Mouse (Mus musculus) forebrain, embryonic 14.5 days (tissue): ENCODE data around the gene Igdcc3. TPM values are rescaled to one million over a fixed set of nuclear protein-coding genes. Genes with fewer than 3 reads are reported as not detected.
A peak's percentile ranks its signal among the peaks of the same experiment; 100 is the strongest.
"Not testable (repeated sequence)": the region's sequence is repeated elsewhere in the genome, so short reads cannot be mapped to it uniquely, and the experiment has no call there.

Experiments used
- ATAC-seq: fragments of 200-750 bp; cut with Nextera tagmentation; 2 replicates; pipeline ENCODE4 v1.8.0; 2017; ENCODE audit warnings: mild to moderate bottlenecking, moderate library complexity
- DNase-seq: peaks from one replicate; pipeline ENCODE4 v3.0.0-alpha.2; 2015; ENCODE audit warnings: low spot score
- H3K27ac ChIP-seq: fragments of 300-500 bp; sonication (generic); 2 replicates; pipeline ENCODE4 v1.5.1; 2014; ENCODE audit warnings: low read depth, mild to moderate bottlenecking, control low read depth, low read length, moderate library complexity
- H3K27me3 ChIP-seq: fragments of 300-500 bp; sonication (generic); replicated peaks from 2 replicates; pipeline ENCODE4 v1.6.1; 2014; ENCODE audit warnings: low read length, control low read depth, mixed read lengths; ENCODE audit not compliant: control insufficient read depth, insufficient read depth
- H3K36me3 ChIP-seq: fragments of 300-500 bp; sonication (generic); 2 replicates; pipeline ENCODE4 v1.6.1; 2014; ENCODE audit warnings: low read length, control low read depth; ENCODE audit not compliant: control insufficient read depth, insufficient read depth
- H3K4me1 ChIP-seq: fragments of 300-500 bp; sonication (generic); 2 replicates; pipeline ENCODE4 v1.6.1; 2014; ENCODE audit warnings: antibody characterized with exemption, low read length, control low read depth; ENCODE audit not compliant: control insufficient read depth, insufficient read depth
- H3K4me2 ChIP-seq: fragments of 300-500 bp; sonication (generic); 2 replicates; pipeline ENCODE4 v1.6.1; 2014; ENCODE audit warnings: mild to moderate bottlenecking, control low read depth, low read length
- H3K4me3 ChIP-seq: fragments of 300-500 bp; sonication (generic); 2 replicates; pipeline ENCODE4 v1.5.1; 2014; ENCODE audit warnings: low read depth, low read length, control low read depth
- H3K9ac ChIP-seq: fragments of 300-500 bp; sonication (generic); 2 replicates; pipeline ENCODE4 v1.6.1; 2014; ENCODE audit warnings: mild to moderate bottlenecking, low read length, control low read depth, moderate library complexity
- H3K9me3 ChIP-seq: fragments of 300-500 bp; sonication (generic); replicated peaks from 2 replicates; pipeline ENCODE4 v1.6.1; 2016; ENCODE audit warnings: low read length, control low read depth, mixed read lengths; ENCODE audit not compliant: control insufficient read depth
- WGBS: fragments of 180-500 bp; shearing (Covaris S2); extraction: QIAGEN DNeasy Blood & Tissue Kit; methylation state at CpG from one replicate; pipeline ENCODE4 v1.1.7; 2014; 5-methylcytosine and 5-hydroxymethylcytosine counted together
- polyA plus RNA-seq: library from polyadenylated mRNA; unstranded; fragments of >200 nt; fragmentation: Nextera tagmentation; extraction: Ambion mirVana; gene quantifications from 2 replicates; pipeline ENCODE4 v1.2.1, GENCODE M21; 2014

Igdcc3 gene
- polyA plus RNA-seq, 1 experiment from 2014 or later: 5.1 TPM

DNA sequence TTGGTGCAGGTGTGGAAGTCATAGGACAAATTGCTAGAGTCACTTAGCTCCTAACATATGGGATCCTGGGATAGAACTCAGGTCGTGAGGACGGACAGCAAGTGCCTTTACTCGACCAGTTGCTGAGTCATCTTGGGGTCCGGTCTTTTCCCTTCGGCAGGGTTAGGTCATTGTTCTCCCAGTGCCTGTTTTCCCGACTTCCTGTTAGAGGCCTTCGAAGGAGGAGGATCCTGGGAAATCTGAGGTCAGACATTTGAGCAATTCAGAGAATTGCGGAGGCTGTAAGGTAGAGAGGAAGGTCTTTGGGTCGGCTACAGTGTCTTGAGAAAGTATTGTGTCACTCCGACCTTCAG, 73.4 kb downstream of the Igdcc3 start:
- Histone ChIP-seq H3K27ac (peak overlapping the region; percentile 78), H3K4me3 (peak overlapping the region; percentile 65), H3K36me3 (no peaks in the 10 kb centered on the region), H3K4me1 (peaks cover 6% of the 10 kb centered on the region; the same call in 1 of the 2 replicates), H3K27me3 (no peaks in the 10 kb centered on the region), H3K9ac (peak overlapping the region; percentile 81; the same call in 1 of the 2 replicates), H3K4me2 (peak overlapping the region; percentile 90), H3K9me3 (no peaks in the 10 kb centered on the region)
- 17% methylated on average over 10 of the region's 10 CpGs for WGBS
- DNase-seq: peak; percentile 18
- peak; percentile 3; the same call in 1 of the 2 replicates for ATAC-seq

GRCm38 (mm10) chr9:65214778-65215493, 73.9 kb downstream of the Igdcc3 start:
- peak overlapping the region; percentile 90 for H3K4me2 ChIP-seq
- peak overlapping the region; percentile 65 for H3K4me3 ChIP-seq
- H3K36me3 ChIP-seq: no peaks in the 10 kb centered on the region
- H3K27ac ChIP-seq: peak overlapping the region; percentile 78
- peak; percentile 98 for ATAC-seq
- H3K9me3 ChIP-seq: no peaks in the 10 kb centered on the region
- DNase-seq: peak; percentile 79
- whole genome bisulfite sequencing: 1% methylated on average over 55 of the region's 59 CpGs
- no peaks in the 10 kb centered on the region for H3K27me3 ChIP-seq
- H3K9ac ChIP-seq: peak overlapping the region; percentile 81
- H3K4me1 ChIP-seq: peaks cover 6% of the 10 kb centered on the region; the same call in 1 of the 2 replicates

DNA sequence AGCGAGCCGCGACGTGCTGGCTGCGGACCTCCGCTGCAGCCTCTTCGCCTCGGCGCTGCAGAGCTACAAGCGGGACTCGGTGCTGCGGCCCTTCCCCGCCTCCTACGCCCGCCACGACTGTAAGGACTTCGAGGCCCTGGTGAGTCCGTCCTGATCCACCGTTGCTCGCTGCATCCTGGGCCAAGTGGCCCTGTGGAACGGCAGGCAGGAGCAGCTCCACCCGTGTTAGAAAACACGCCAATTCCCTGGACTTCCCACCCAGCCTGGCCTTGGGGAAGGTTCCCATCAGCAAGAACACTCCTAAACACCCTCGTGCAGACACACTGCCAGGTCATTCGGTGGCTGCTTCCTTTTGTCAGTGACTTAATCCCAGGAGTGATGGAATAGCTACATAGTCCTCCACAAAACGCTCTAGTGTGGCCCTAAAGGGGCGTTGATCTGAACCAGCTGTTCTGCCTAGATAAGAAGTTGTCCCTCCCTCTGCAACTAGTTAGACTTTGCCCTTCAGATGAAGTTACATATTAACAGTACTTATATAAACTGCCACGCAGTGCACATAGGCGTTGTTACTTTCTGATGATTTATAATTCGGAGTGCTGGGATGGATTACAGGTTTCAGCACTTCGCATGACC, 74.6 kb downstream of the Igdcc3 start:
- H3K27me3 ChIP-seq: no peaks in the 10 kb centered on the region
- peak overlapping the region; percentile 65 for H3K4me3 ChIP-seq
- peak overlapping the region; percentile 81 for H3K9ac ChIP-seq
- 12% methylated on average over 31 of the region's 31 CpGs for WGBS
- H3K4me1 ChIP-seq: peaks cover 6% of the 10 kb centered on the region; the same call in 1 of the 2 replicates
- no peaks in the 10 kb centered on the region for H3K36me3 ChIP-seq
- H3K4me2 ChIP-seq: peak overlapping the region; percentile 90
- ATAC-seq (peak; percentile 69; the same call in 1 of the 2 replicates), DNase-seq (peak; percentile 34)
- H3K9me3 ChIP-seq: no peaks in the 10 kb centered on the region
- H3K27ac ChIP-seq: peak overlapping the region; percentile 78

DNA sequence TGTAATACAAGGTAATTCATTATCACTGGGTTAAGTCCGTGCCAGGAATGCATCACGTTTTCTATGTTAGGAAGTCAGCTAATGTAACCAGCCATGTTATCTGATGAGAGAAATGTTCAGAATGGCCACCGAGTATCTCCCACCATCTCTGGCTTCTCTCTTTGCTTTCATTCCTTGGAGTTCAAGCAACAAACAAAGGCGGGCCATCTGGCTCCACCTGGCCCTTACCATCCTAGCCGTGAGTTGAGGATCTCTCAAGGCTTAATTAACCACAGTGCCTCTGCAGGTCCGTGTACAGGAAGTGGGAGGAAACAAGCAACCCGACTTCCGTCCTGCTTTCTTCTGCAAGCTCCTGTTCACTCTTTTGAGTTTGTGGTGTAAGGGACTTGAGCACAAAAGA, 76.0 kb downstream of the Igdcc3 start:
- H3K27ac ChIP-seq: no peak overlapping the region
- WGBS: 70% methylated on average over 8 of the region's 8 CpGs
- DNase-seq: no peak

DNA sequence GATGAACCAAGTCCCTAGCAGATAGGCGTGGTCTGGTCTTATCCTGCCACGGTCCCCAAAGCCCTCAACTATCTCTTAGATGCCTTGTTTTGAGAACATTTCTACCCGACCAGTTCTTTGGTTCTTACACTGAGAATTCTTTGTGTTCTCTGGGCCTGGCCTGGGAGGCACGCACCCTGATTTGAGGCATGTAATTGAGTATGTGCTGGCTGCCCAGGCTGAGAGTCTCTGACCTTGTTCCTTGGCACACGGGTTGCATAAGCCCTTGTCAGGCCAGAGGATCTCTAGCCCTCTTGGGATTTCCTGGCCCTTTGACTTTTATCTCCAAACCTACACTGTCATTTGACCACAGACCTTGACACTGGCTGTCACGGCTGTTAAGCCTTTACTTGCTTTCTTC, 76.7 kb downstream of the Igdcc3 start:
- ATAC-seq (no peak), DNase-seq (no peak)
- Histone ChIP-seq H3K9me3 (no peaks in the 10 kb centered on the region), H3K4me1 (peaks cover 6% of the 10 kb centered on the region; the same call in 1 of the 2 replicates), H3K36me3 (no peaks in the 10 kb centered on the region), H3K27ac (no peak overlapping the region), H3K4me3 (no peak overlapping the region), H3K27me3 (no peaks in the 10 kb centered on the region), H3K4me2 (no peak overlapping the region), H3K9ac (no peak overlapping the region)
- WGBS: 78% methylated on average over 6 of the region's 6 CpGs

More for the DNA sequence above, 76.0 kb downstream of the Igdcc3 start:
- Histone ChIP-seq H3K36me3 (no peaks in the 10 kb centered on the region), H3K27me3 (no peaks in the 10 kb centered on the region), H3K4me3 (no peak overlapping the region), H3K4me2 (no peak overlapping the region), H3K9me3 (no peaks in the 10 kb centered on the region), H3K4me1 (peaks cover 6% of the 10 kb centered on the region; the same call in 1 of the 2 replicates), H3K9ac (no peak overlapping the region)
- ATAC-seq: no peak

DNA sequence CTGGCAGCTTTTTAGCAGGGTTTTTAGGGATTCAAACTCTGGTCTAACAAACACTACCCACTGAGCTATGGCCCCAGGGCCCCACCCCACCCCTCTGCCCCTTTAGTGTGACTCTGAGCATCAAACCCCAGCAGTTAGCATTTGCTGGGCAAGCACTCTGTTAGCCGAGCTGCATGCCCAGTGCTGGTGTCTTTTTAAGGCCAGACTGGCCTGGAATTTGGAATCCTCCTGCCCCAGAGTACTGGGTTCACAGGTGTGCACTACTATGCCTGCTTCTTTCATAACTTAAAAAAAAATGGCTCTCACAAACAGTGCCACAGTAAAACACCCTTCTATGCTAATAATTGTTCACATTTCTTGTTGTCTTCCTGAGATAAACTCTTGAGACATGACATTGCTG, 77.9 kb downstream of the Igdcc3 start:
- Histone ChIP-seq H3K4me3 (no peak overlapping the region), H3K4me1 (peaks cover 6% of the 10 kb centered on the region; the same call in 1 of the 2 replicates), H3K36me3 (no peaks in the 10 kb centered on the region), H3K27me3 (no peaks in the 10 kb centered on the region), H3K27ac (no peak overlapping the region), H3K4me2 (no peak overlapping the region), H3K9me3 (no peaks in the 10 kb centered on the region), H3K9ac (no peak overlapping the region)
- ATAC-seq: no peak
- 56% methylated on average over 1 of the region's 1 CpGs for WGBS
- DNase-seq: no peak

DNA sequence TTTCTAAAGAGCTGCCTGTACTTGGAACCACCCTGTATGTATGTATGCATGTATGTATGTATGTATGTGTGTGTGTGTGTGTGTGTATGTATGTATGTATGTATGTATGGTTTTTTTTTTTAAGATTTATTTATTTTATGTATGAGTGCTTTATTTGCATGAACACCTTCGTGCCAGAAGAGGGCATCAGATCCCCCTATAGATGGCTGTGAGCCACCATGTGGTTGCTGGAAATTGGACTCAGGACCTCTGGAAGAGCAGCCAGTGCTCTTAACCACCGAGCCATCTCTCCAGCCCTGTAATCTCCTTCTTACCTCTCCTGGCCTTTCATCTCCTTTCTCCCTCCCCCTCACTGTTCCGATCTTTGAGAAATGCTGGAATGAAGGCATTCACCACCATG, 79.4 kb downstream of the Igdcc3 start:
- H3K9ac ChIP-seq, H3K27ac ChIP-seq, H3K9me3 ChIP-seq, H3K27me3 ChIP-seq, H3K4me1 ChIP-seq, H3K4me3 ChIP-seq, DNase-seq, H3K4me2 ChIP-seq, H3K36me3 ChIP-seq, ATAC-seq: not testable (repeated sequence)
- 40% methylated on average over 3 of the region's 3 CpGs for whole genome bisulfite sequencing

- H3K9me3 ChIP-seq: no peaks in the 10 kb centered on the region
- H3K36me3 ChIP-seq: no peaks in the 10 kb centered on the region
- H3K4me3 ChIP-seq: no peak overlapping the region
- 79% methylated on average over 6 of the region's 6 CpGs for WGBS
- no peak overlapping the region for H3K4me2 ChIP-seq
- no peaks in the 10 kb centered on the region for H3K4me1 ChIP-seq
- no peak overlapping the region for H3K27ac ChIP-seq
- no peak overlapping the region for H3K9ac ChIP-seq
- H3K27me3 ChIP-seq: no peaks in the 10 kb centered on the region
- no peak for ATAC-seq
- no peak for DNase-seq
These were observed 82.9 kb downstream of the Igdcc3 start for GRCm38 (mm10) chr9:65223927-65224326.

- no peak overlapping the region for H3K27ac ChIP-seq
- no peaks in the 10 kb centered on the region for H3K36me3 ChIP-seq
These were observed 84.8 kb downstream of the Igdcc3 start for GRCm38 (mm10) chr9:65225795-65226194.

More at GRCm38 (mm10) chr9:65225795-65226194, 84.8 kb downstream of the Igdcc3 start:
- no peak overlapping the region for H3K4me3 ChIP-seq
- no peaks in the 10 kb centered on the region for H3K27me3 ChIP-seq
- no peaks in the 10 kb centered on the region for H3K9me3 ChIP-seq
- no peaks in the 10 kb centered on the region for H3K4me1 ChIP-seq
- DNase-seq: peak; percentile 64
- 27% methylated on average over 4 of the region's 4 CpGs for WGBS
- H3K9ac ChIP-seq: no peak overlapping the region
- no peak overlapping the region for H3K4me2 ChIP-seq
- ATAC-seq: no peak
